Mouse (Mus musculus): Measurements from ENCODE around the gene 3830406C13Rik. TPM values are rescaled to one million over a fixed set of nuclear protein-coding genes. Genes with fewer than 3 reads are reported as not detected.

The 3830406C13Rik gene
- polyA plus RNA-seq, 1 experiment from 2014 or later = 41.9 TPM

DNA sequence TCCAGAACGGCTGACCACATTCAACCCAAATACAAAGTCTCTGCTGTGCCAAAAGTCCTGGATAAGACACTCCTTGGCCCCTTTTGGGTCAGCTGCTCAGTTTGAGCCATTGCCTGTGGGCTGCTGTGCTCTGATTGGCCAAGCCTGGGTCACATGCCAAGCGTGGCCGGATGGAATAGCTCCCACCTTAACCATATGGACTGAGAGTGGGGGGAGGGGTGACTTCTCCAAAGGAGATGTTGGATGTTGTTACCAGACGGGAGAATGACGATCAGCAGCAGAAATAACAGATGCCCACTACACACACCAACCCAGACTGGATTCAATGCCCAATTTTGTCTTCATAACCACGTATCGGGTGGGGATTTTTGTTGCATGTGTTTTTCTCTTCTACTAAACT, 51.0 kb downstream of the 3830406C13Rik start:
- Histone ChIP-seq H3K36me3 (ENCODE audit: poor library complexity, severe bottlenecking) (no peaks in the 10 kb centered on the region), H3K4me3 (no peak overlapping the region), H3K9me3 (replicated peaks) (no peaks in the 10 kb centered on the region), H3K27ac (no peak overlapping the region), H3K27me3 (peaks cover 75% of the 10 kb centered on the region), H3K4me2 (no peak overlapping the region), H3K9ac (no peak overlapping the region), H3K4me1 (peaks cover 32% of the 10 kb centered on the region)
- no peak for ATAC-seq
- 63% methylated on average over 7 of the region's 7 CpGs for WGBS

DNA sequence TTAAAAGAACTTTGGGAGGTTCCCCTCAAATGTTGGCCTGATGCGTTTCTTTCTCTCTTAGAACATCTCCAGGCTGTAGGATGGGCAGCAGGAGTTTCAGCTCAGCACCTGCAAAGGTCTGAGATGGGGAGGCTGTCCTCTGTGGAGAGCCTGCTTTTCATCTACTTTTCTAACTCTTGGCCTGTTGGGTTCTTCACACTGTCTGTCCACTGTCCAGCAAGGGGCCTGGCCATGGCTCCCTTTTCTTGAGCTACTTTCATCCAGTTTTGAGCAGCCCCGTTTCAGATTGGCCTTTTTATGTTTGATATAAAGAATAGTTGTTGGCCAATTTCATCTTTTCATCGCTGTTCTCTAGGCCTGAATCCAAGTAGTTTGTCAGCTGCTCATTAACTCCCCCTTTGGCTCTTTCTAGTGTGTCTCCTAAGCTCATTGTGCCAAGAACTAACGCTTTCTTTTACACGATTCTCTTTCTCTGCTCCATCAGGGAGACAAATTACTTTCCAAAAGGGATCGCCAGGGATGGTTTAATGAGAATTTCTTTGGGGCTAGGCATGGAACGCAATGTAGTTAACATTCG, 53.5 kb downstream of the 3830406C13Rik start:
- peak; percentile 68 for ATAC-seq
- under 1% methylated on average over 8 of the region's 8 CpGs for WGBS
- H3K4me1 ChIP-seq = peaks cover 57% of the 10 kb centered on the region
- peak overlapping the region; percentile 97 for H3K27ac ChIP-seq
- H3K9me3 ChIP-seq (replicated peaks) = no peaks in the 10 kb centered on the region
- peaks cover 81% of the 10 kb centered on the region for H3K27me3 ChIP-seq
- H3K4me3 ChIP-seq = no peak overlapping the region
- H3K36me3 ChIP-seq (ENCODE audit: poor library complexity, severe bottlenecking) = 0 out of 2 replicates have a peak, but pooled peaks cover 5% of the 10 kb centered on the region
- peak overlapping the region; percentile 60; the same call in 1 of the 2 replicates for H3K4me2 ChIP-seq
- no peak overlapping the region for H3K9ac ChIP-seq

DNA sequence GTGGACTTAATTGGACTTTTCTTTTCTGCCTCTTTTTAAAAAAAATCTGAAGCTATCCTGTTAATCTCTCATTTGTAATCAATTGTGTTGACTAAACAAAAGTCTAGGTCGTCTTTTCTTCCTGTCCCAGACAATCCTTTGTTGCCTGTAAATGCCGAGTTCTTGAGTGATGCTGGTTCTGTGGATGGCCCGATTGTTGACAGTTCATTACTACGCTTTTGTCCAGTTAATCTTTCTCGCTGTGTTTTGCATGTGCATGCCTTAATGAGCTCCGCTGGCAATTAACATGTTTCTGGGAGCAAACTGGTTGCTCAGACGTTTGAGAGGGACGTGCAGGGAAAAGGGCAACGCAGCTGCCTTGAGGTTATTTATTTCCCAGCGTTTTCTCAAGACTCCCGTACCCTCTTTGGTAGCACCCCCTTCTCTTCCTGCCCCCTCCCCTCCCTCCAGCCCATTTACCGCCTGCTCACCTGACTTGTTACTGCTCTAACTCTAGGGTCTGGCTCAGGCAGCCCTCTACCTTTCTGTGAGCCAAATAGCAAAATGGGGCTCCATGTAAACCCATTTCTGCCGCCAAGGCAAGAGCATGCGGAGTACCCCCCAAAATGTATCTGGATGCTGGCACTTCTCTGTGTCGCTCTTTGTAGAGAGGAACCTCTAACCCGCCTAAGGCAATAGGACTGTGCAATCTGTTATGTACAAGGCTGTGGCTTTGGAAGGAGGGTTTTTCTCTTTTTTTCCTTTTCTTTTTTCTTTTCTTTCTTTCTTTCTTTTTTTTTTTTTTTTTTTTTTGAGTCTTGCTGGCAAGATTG, 54.2 kb downstream of the 3830406C13Rik start:
- Histone ChIP-seq H3K27ac (peak overlapping the region; percentile 97), H3K36me3 (ENCODE audit: poor library complexity, severe bottlenecking) (0 out of 2 replicates have a peak, but pooled peaks cover 6% of the 10 kb centered on the region), H3K4me3 (peak overlapping the region; percentile 9), H3K4me2 (peak overlapping the region; percentile 60), H3K27me3 (peaks cover 79% of the 10 kb centered on the region), H3K9ac (peak overlapping the region; percentile 35), H3K9me3 (replicated peaks) (no peaks in the 10 kb centered on the region), H3K4me1 (peaks cover 57% of the 10 kb centered on the region)
- ATAC-seq = peak; percentile 84
- under 1% methylated on average over 16 of the region's 16 CpGs for WGBS

DNA sequence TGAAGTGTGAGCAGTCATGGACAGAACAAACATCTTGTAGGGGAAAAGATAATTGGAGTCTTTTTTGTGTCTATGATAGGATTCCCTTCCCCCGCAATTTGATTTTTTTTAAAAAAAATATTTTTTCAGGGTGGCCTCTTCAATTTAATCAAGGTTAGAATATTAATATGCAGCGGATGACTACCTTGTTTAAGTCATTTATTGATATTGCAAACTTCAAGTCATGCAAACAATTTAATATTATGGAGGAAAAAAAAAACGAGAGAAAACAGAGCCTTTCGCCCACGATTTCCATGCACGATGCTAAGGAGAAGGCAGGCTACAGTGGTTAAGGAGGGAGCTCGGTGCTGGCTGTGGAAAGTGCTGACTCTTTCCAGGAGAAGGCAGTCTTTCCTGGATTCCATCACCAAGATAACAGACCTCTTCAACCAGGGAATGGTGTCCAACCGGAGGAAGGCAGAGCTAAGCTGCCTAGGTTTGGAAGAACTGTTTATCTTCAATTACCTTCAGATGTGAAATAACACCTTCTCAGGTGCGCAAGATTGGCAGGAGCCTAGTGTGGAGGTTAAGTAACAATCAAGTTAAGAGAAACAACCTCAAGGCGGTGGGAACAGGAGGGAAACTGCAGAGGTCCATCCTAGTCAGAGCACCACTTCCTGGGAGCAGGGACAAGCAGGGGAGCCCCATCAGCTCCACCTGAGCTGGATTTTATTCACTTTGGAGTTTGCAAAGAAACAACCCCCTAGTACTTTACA, 55.0 kb downstream of the 3830406C13Rik start:
- peak overlapping the region; percentile 61 for H3K4me3 ChIP-seq

DNA sequence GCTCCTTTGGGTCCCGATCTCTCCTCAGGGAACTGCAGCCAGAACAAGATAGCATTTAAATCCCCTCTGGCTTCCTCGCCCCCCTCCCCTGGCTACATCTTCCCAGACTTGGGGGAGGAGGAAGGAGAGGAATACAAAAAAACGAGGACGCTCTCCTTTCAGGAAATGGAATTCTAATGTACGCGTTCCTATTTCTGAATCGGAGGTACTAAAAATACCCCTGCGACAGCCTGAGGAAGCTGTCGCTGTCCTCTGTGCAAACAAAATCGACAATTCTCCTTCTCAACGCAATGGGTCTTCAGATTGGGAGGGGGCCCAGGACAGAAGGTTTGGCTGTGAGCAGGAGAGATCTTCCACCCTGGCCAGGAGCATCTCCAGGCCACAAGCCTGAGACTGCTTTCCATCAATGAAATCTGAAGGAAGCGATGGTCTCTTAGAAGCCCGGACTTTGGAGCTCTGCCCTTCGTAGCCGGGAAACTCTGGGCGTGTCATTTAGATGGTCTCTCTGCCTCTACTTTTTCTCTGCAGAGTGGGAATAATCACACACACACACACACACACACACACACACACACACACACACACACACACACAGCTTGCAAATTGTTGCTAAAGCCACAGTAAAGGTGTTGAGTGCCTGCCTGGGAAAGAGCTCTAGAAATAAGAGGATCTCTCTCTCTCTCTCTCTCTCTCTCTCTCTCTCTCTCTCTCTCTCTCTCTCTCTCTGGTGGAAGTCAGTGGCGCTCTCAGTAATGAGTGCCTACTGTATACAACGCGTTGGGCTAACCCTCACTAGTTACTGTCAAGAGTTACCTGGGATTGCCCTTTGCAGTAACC, 56.5 kb downstream of the 3830406C13Rik start:
- peak overlapping the region; percentile 60 for H3K4me2 ChIP-seq
- peak overlapping the region; percentile 61 for H3K4me3 ChIP-seq
- no peak for ATAC-seq
- peak overlapping the region; percentile 97 for H3K27ac ChIP-seq
- peaks cover 6% of the 10 kb centered on the region; the same call in 1 of the 2 replicates for H3K36me3 ChIP-seq (ENCODE audit: poor library complexity, severe bottlenecking)
- peak overlapping the region; percentile 92 for H3K9ac ChIP-seq
- 1% methylated on average over 19 of the region's 19 CpGs for WGBS
- H3K27me3 ChIP-seq = peaks cover 79% of the 10 kb centered on the region
- H3K4me1 ChIP-seq = peaks cover 67% of the 10 kb centered on the region
- no peaks in the 10 kb centered on the region for H3K9me3 ChIP-seq (replicated peaks)

More for the DNA sequence above, 55.0 kb downstream of the 3830406C13Rik start:
- ATAC-seq = no peak
- Histone ChIP-seq H3K4me2 (peak overlapping the region; percentile 60), H3K9ac (peak overlapping the region; percentile 60), H3K36me3 (ENCODE audit: poor library complexity, severe bottlenecking) (peaks cover 6% of the 10 kb centered on the region; the same call in 1 of the 2 replicates), H3K27me3 (peaks cover 79% of the 10 kb centered on the region), H3K4me1 (peaks cover 57% of the 10 kb centered on the region), H3K9me3 (replicated peaks) (no peaks in the 10 kb centered on the region), H3K27ac (peak overlapping the region; percentile 97)
- 3% methylated on average over 10 of the region's 10 CpGs for WGBS

- H3K9ac ChIP-seq = peak overlapping the region; percentile 92
- H3K4me2 ChIP-seq = peak overlapping the region; percentile 60
- under 1% methylated on average over 42 of the region's 42 CpGs for WGBS
- peaks cover 74% of the 10 kb centered on the region for H3K4me1 ChIP-seq
- peak overlapping the region; percentile 97 for H3K27ac ChIP-seq
- H3K4me3 ChIP-seq = peak overlapping the region; percentile 61
- H3K27me3 ChIP-seq = peaks cover 79% of the 10 kb centered on the region
- H3K9me3 ChIP-seq (replicated peaks) = no peaks in the 10 kb centered on the region
- ATAC-seq = no peak
- H3K36me3 ChIP-seq (ENCODE audit: poor library complexity, severe bottlenecking) = peaks cover 6% of the 10 kb centered on the region; the same call in 1 of the 2 replicates
Measured at GRCm38 (mm10) chr14:12341075-12341788, 57.3 kb downstream of the 3830406C13Rik start.

- peak overlapping the region; percentile 97 for H3K27ac ChIP-seq
- 8% methylated on average over 24 of the region's 24 CpGs for WGBS
- peak overlapping the region; percentile 60 for H3K4me2 ChIP-seq
- peak overlapping the region; percentile 61 for H3K4me3 ChIP-seq
- no peak for ATAC-seq
- H3K36me3 ChIP-seq (ENCODE audit: poor library complexity, severe bottlenecking) = peaks cover 6% of the 10 kb centered on the region; the same call in 1 of the 2 replicates
- peak overlapping the region; percentile 92 for H3K9ac ChIP-seq
- peaks cover 79% of the 10 kb centered on the region for H3K27me3 ChIP-seq
- H3K9me3 ChIP-seq (replicated peaks) = no peaks in the 10 kb centered on the region
- peaks cover 74% of the 10 kb centered on the region for H3K4me1 ChIP-seq
Measured at GRCm38 (mm10) chr14:12341789-12342457, 58.0 kb downstream of the 3830406C13Rik start.

DNA sequence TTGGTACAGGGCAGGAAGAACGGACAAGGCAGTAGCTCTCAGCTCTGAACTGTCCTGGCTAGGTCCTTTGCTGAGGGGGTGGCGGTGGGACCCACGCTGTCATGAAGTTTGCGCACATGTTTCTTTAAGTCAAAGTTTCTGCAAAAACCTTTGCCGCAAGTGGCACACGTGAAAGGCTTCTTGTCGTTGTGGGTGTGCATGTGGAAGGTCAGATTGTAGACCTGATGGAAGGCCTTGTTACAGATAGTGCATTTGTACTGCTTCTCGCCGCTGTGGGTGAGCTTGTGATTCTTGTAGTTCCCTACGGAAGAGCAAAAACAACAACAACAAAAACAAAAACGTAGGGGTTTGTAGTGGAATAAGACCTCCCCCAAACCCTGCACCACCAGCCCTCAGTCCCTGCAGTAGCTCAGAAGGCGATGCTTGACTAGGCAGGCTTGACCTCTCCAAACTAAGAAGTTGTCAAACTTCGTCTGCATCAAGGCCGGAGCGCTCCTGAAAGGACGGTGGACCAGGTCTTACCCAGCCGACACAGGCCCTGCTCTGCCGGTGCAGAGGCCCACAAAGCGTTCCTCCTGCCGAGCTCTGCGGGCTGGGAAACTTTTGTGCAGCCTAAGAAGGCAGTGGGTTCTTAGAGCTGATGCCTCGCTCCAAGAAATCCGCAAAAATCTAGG, 58.6 kb downstream of the 3830406C13Rik start:
- WGBS = 6% methylated on average over 23 of the region's 23 CpGs
- H3K4me2 ChIP-seq = peak overlapping the region; percentile 60
- H3K9ac ChIP-seq = peak overlapping the region; percentile 92
- H3K27ac ChIP-seq = peak overlapping the region; percentile 97
- H3K4me1 ChIP-seq = peaks cover 74% of the 10 kb centered on the region
- H3K36me3 ChIP-seq (ENCODE audit: poor library complexity, severe bottlenecking) = peaks cover 6% of the 10 kb centered on the region; the same call in 1 of the 2 replicates
- no peak for ATAC-seq
- peaks cover 79% of the 10 kb centered on the region for H3K27me3 ChIP-seq
- no peaks in the 10 kb centered on the region for H3K9me3 ChIP-seq (replicated peaks)
- peak overlapping the region; percentile 61 for H3K4me3 ChIP-seq

GRCm38 (mm10) chr14:12343451-12343941, 59.5 kb downstream of the 3830406C13Rik start:
- Histone ChIP-seq H3K9ac (peak overlapping the region; percentile 92), H3K9me3 (replicated peaks) (no peaks in the 10 kb centered on the region), H3K4me2 (peak overlapping the region; percentile 60), H3K27ac (peak overlapping the region; percentile 97), H3K4me3 (peak overlapping the region; percentile 61), H3K4me1 (peaks cover 77% of the 10 kb centered on the region), H3K36me3 (ENCODE audit: poor library complexity, severe bottlenecking) (peaks cover 6% of the 10 kb centered on the region; the same call in 1 of the 2 replicates), H3K27me3 (peaks cover 86% of the 10 kb centered on the region)
- WGBS = 3% methylated on average over 20 of the region's 20 CpGs
- no peak for ATAC-seq
